Comparison of ENCODE assay signal across 21 mouse cellular contexts in the genomic region with DNA sequence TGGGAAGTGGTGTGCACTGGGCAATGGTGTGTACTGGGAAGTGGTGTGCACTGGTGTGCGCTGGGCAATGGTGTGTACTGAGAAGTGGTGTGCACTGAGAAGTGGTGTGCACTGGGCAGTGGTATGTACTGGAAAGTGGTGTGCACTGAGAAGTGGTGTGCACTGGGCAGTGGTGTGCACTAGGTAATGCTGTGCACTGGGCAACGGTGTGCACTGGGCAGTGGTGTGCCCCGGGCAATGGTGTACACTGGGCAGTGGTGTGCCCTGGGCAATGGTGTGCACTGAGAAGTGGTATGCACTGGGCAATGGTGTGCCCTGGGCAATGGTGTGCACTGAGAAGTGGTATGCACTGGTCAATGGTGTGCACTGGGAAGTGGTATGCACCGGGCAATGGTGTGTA. TPM values are rescaled to one million over a fixed set of nuclear protein-coding genes. Genes with fewer than 3 reads are reported as not detected.
DNase-seq lines count a peak whose midpoint lies in the region; ATAC-seq and TF ChIP-seq lines count a peak whose summit lies in the region.
"Had no signal": no experiment of that assay in that cellular context is flagged by ENCODE, and none has a peak within 500 bp of the region (broad histone marks: within the 10 kb centered on the region; RNA-seq: fewer than 3 reads in every experiment).

No protein-coding gene starts in this region.

- H3K9ac ChIP-seq in heart, embryonic 13.5 days: no peak overlapping the region
- no peak overlapping the region for H3K9ac ChIP-seq in liver, embryonic 12.5 days
- no peak overlapping the region for H3K9ac ChIP-seq in embryonic facial prominence, embryonic 13.5 days
- no peak overlapping the region for H3K9ac ChIP-seq in hindbrain, embryonic 15.5 days
- H3K9ac ChIP-seq: limb, embryonic 12.5 days; liver, embryonic 15.5 days; neural tube, embryonic 13.5 days had no signal

- H3K36me3 ChIP-seq in heart, embryonic 13.5 days: peaks cover 27% of the 10 kb centered on the region
- H3K36me3 ChIP-seq in liver, embryonic 12.5 days: no peaks in the 10 kb centered on the region
- H3K36me3 ChIP-seq in embryonic facial prominence, embryonic 13.5 days: peaks cover 13% of the 10 kb centered on the region
- H3K36me3 ChIP-seq in hindbrain, embryonic 15.5 days: no peaks in the 10 kb centered on the region
- H3K36me3 ChIP-seq: liver, embryonic 15.5 days had no signal

- no peaks in the 10 kb centered on the region for H3K27me3 ChIP-seq in heart, embryonic 13.5 days (replicated peaks)
- H3K27me3 ChIP-seq in liver, embryonic 12.5 days (replicated peaks): no peaks in the 10 kb centered on the region
- no peaks in the 10 kb centered on the region for H3K27me3 ChIP-seq in embryonic facial prominence, embryonic 13.5 days
- H3K27me3 ChIP-seq in hindbrain, embryonic 15.5 days: no peaks in the 10 kb centered on the region
- H3K27me3 ChIP-seq: limb, embryonic 12.5 days; neural tube, embryonic 13.5 days had no signal

- peaks cover 11% of the 10 kb centered on the region; the same call in 1 of the 2 replicates for H3K4me1 ChIP-seq in heart, embryonic 13.5 days
- H3K4me1 ChIP-seq in liver, embryonic 12.5 days: peaks cover 5% of the 10 kb centered on the region; the same call in 1 of the 2 replicates
- H3K4me1 ChIP-seq in embryonic facial prominence, embryonic 13.5 days: no peaks in the 10 kb centered on the region; the same call in 1 of the 2 replicates
- peaks cover 1% of the 10 kb centered on the region; the same call in 1 of the 2 replicates for H3K4me1 ChIP-seq in hindbrain, embryonic 15.5 days (replicated peaks)
- H3K4me1 ChIP-seq: liver, embryonic 15.5 days had no signal

- 80% methylated on average over 4 of the region's 4 CpGs for WGBS in heart, embryonic 13.5 days
- WGBS in liver, embryonic 12.5 days (ENCODE audit: insufficient replicate concordance): 90% methylated on average over 4 of the region's 4 CpGs
- 93% methylated on average over 4 of the region's 4 CpGs for WGBS in embryonic facial prominence, embryonic 13.5 days
- WGBS in hindbrain, embryonic 15.5 days: 98% methylated on average over 4 of the region's 4 CpGs

- no peak overlapping the region for H3K4me2 ChIP-seq in heart, embryonic 13.5 days
- no peak overlapping the region for H3K4me2 ChIP-seq in liver, embryonic 12.5 days
- H3K4me2 ChIP-seq in embryonic facial prominence, embryonic 13.5 days: no peak overlapping the region
- no peak overlapping the region for H3K4me2 ChIP-seq in hindbrain, embryonic 15.5 days
- H3K4me2 ChIP-seq: limb, embryonic 12.5 days; liver, embryonic 15.5 days; neural tube, embryonic 13.5 days had no signal

- ATAC-seq in heart, embryonic 13.5 days (ENCODE audit: extremely low read depth, insufficient number of reproducible peaks, low FRiP score, low TSS enrichment): 0 out of 2 replicates have a peak, but pooled peaks have one; percentile 12
- peak; percentile 42; the same call in 1 of the 2 replicates for ATAC-seq in liver, embryonic 12.5 days
- 0 out of 2 replicates have a peak, but pooled peaks have one; percentile 39 for ATAC-seq in embryonic facial prominence, embryonic 13.5 days (ENCODE audit: insufficient number of reproducible peaks, insufficient read depth, low FRiP score, low TSS enrichment, low read depth)
- ATAC-seq in hindbrain, embryonic 15.5 days (ENCODE audit: low FRiP score, low read depth): peak; percentile 15; the same call in 1 of the 2 replicates
- ATAC-seq: inflammation-experienced regulatory T-cells, adult 6 months had no signal

- H3K4me3 ChIP-seq in heart, embryonic 13.5 days: no peak overlapping the region
- no peak overlapping the region for H3K4me3 ChIP-seq in liver, embryonic 12.5 days
- H3K4me3 ChIP-seq in embryonic facial prominence, embryonic 13.5 days: no peak overlapping the region
- H3K4me3 ChIP-seq in hindbrain, embryonic 15.5 days: no peak overlapping the region
- H3K4me3 ChIP-seq in layer of hippocampus, adult 2 months: no peak overlapping the region
- H3K4me3 ChIP-seq: limb, embryonic 12.5 days; liver, embryonic 15.5 days; neural tube, embryonic 13.5 days had no signal

- H3K9me3 ChIP-seq in heart, embryonic 13.5 days: 0 out of 2 replicates have a peak, but pooled peaks cover 3% of the 10 kb centered on the region
- 0 out of 2 replicates have a peak, but pooled peaks cover 2% of the 10 kb centered on the region for H3K9me3 ChIP-seq in liver, embryonic 12.5 days (replicated peaks)
- H3K9me3 ChIP-seq in embryonic facial prominence, embryonic 13.5 days: no peaks in the 10 kb centered on the region
- H3K9me3 ChIP-seq in hindbrain, embryonic 15.5 days: no peaks in the 10 kb centered on the region
- H3K9me3 ChIP-seq: limb, embryonic 12.5 days; liver, embryonic 15.5 days; neural tube, embryonic 13.5 days had no signal

- no peak for DNase-seq in heart, postnatal 4 days
- no peak for DNase-seq in liver
- DNase-seq in layer of hippocampus, adult 2 months (ENCODE audit: low spot score in 2 of 2): no peak
- no peak for DNase-seq in gastrocnemius, postnatal 4 days (ENCODE audit: low spot score in 2 of 2)
- DNase-seq: adrenal gland, postnatal 25 days; cerebellum, adult 18-20 months; cerebellum, postnatal 36 days; gastrocnemius, postnatal 36 days; kidney, postnatal 10 days; layer of hippocampus, adult 9-11 months; lung, postnatal 14 days; right cerebral cortex, postnatal 25 days; thymus, postnatal 4 days had no signal

- no peak for TF ChIP-seq CTCF in layer of hippocampus, adult 2 months (conservative IDR thresholded peaks at IDR 0.05)

- no peak overlapping the region for H3K27ac ChIP-seq in heart, embryonic 13.5 days (replicated peaks)
- H3K27ac ChIP-seq in liver, embryonic 12.5 days: no peak overlapping the region
- H3K27ac ChIP-seq in embryonic facial prominence, embryonic 13.5 days: no peak overlapping the region
- H3K27ac ChIP-seq in hindbrain, embryonic 15.5 days (replicated peaks): no peak overlapping the region
- no peak overlapping the region for H3K27ac ChIP-seq in layer of hippocampus, adult 2 months
- H3K27ac ChIP-seq: limb, embryonic 12.5 days; liver, embryonic 15.5 days; neural tube, embryonic 13.5 days had no signal

RNA-seq across cellular contexts. Expression of a gene that starts 7.2 kb away (rescaled TPM):
- 50.4 and 53.4 TPM in 2 replicates for polyA plus RNA-seq in heart, embryonic 13.5 days (2015; fragmentation: Nextera tagmentation; extraction: Ambion mirVana)
- 10 to 100 TPM; 34.7 to 37.2 TPM for total RNA-seq in heart, postnatal 4 days (2021)
- 12.4 and 14.4 TPM in 2 replicates for polyA plus RNA-seq in liver, embryonic 12.5 days (2016; fragmentation: Nextera tagmentation; extraction: Ambion mirVana)
- polyA plus RNA-seq in embryonic facial prominence, embryonic 13.5 days (2015; fragmentation: Nextera tagmentation; extraction: Ambion mirVana): 78.8 and 79.2 TPM in 2 replicates
- 95.1 and 96.3 TPM in 2 replicates for polyA plus RNA-seq in hindbrain, embryonic 15.5 days (2015; fragmentation: Nextera tagmentation; extraction: Ambion mirVana)
- 10 to 100 TPM; 12.4 to 18.6 TPM for total RNA-seq in layer of hippocampus, adult 2 months (2021)
- 10 to 100 TPM; 39.1 to 39.5 TPM for total RNA-seq in gastrocnemius, postnatal 4 days (2021)
